In the genomic region with DNA sequence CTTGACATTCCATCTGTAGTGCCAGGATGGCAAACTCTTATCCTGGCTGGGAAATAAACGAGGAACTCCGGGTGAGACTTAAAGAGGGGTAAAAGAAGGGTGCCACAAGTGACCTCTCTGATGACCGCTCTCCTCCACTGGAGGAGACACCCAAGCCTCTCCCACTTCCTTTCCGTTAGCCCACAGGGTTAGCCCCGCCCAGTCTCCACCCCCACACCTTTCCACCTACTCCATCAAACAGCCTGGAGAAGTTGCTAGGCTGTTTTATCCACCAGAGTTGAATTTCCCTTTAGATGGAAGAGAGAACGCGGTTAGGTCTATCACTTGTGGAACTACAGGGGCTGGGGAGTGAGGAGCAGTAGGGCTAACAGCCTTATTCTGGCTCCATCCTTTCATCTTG, we compare ENCODE assay signal across 8 mouse cellular contexts. TPM values are rescaled to one million over a fixed set of nuclear protein-coding genes. Genes with fewer than 3 reads are reported as not detected.
DNase-seq lines count a peak whose midpoint lies in the region; ATAC-seq and TF ChIP-seq lines count a peak whose summit lies in the region.

No protein-coding gene starts in this region.

- peak; percentile 19 for ATAC-seq in inflammation-experienced regulatory T-cells, adult 6 months
- ATAC-seq in megakaryocyte-erythroid progenitor cell, adult 5-6 weeks (replicated peaks; ENCODE audit: low FRiP score, low TSS enrichment, poor library complexity, severe bottlenecking): 0 out of 2 replicates have a peak, but pooled peaks have one; percentile 27

- WGBS in lung, adult 2 months: 40% methylated on average over 7 of the region's 7 CpGs

- TF ChIP-seq CTCF in lung, adult 2 months (IDR thresholded peaks at IDR 0.05; ENCODE audit: insufficient read depth, low read length): no peak

- H3K4me3 ChIP-seq in lung, adult 2 months (replicated peaks; ENCODE audit: extremely low read depth, low read depth, low read length): no peak overlapping the region

- H3K4me1 ChIP-seq in lung, adult 2 months (ENCODE audit: control insufficient read depth, insufficient read depth, low read length): peaks cover 14% of the 10 kb centered on the region; the same call in 1 of the 2 replicates

- DNase-seq in lung, adult 18-20 months: peak; percentile 67
- no peak for DNase-seq in lung, adult 2 months
- no peak for DNase-seq in cerebellum, postnatal 14 days
- DNase-seq in adrenal gland, postnatal 10 days: no peak
- no peak for DNase-seq in embryo, embryonic 10.5 days (ENCODE audit: low spot score)
- DNase-seq in adrenal gland, postnatal 25 days: no peak

- no peak for TF ChIP-seq POLR2A in lung, adult 2 months (IDR thresholded peaks at IDR 0.05; ENCODE audit: borderline replicate concordance, extremely low read depth, low read depth, low read length)

RNA-seq across cellular contexts. Expression of a gene that starts 37.7 kb away (rescaled TPM):
- 15.9 and 16.8 TPM in 2 replicates for polyA plus RNA-seq in lung, adult 2 months (2012; rRNA removed)
- 10 to 100 TPM; 26.8 to 32.6 (median 28.2) TPM for polyA plus RNA-seq in inflammation-experienced regulatory T-cells, adult 6 months (2017; shearing (Covaris generic))
- total RNA-seq in megakaryocyte-erythroid progenitor cell, adult 5-6 weeks (2014; fragmentation: Nextera tagmentation): 24.2 and 26.0 TPM in 2 replicates
- total RNA-seq in megakaryocyte-erythroid progenitor cell, adult 5-6 weeks (2017): 7.9 and 11.8 TPM in 2 replicates
- 10 to 100 TPM; 12.8 to 18.5 TPM for total RNA-seq in adrenal gland, postnatal 10 days (2021)
- total RNA-seq in adrenal gland, postnatal 25 days (2021): 25.6 and 27.2 TPM in 2 replicates

Comparison
In these comparisons a context has a peak if more than half of its experiments do, and no peak if none do; other contexts are left out.
1. DNase-seq: peak in lung, adult 18-20 months (2 of 2); none in lung, adult 2 months (single experiment), cerebellum, postnatal 14 days (0 of 2), adrenal gland, postnatal 10 days (single experiment), embryo, embryonic 10.5 days (single experiment) and adrenal gland, postnatal 25 days (single experiment).